Mouse (Mus musculus) cerebellum, postnatal 14 days (tissue): Measurements from ENCODE around the gene Lrmp.
A peak's percentile ranks its signal among the peaks of the same experiment; 100 is the strongest.
"Not testable (repeated sequence)": the region's sequence is repeated elsewhere in the genome, so short reads cannot be mapped to it uniquely, and the experiment has no call there.

Source experiments
- DNase-seq, 2 experiments: peaks; one replicate each; pipeline ENCODE4 v3.0.0; 2021; ENCODE audit warnings: mixed read lengths in 2 of 2

Gene Lrmp

GRCm38 (mm10) chr6:145115476-145116097 is at the start of gene Lrmp:
Lrmp (plus strand) TSS chr6:145115653.
- DNase-seq, result no peak

GRCm38 (mm10) chr6:145066416-145066815 is 49.0 kb upstream of the Lrmp start:
- no peak for DNase-seq

GRCm38 (mm10) chr6:145067679-145068078 is 47.8 kb upstream of the Lrmp start:
- DNase-seq, result no peak

DNA sequence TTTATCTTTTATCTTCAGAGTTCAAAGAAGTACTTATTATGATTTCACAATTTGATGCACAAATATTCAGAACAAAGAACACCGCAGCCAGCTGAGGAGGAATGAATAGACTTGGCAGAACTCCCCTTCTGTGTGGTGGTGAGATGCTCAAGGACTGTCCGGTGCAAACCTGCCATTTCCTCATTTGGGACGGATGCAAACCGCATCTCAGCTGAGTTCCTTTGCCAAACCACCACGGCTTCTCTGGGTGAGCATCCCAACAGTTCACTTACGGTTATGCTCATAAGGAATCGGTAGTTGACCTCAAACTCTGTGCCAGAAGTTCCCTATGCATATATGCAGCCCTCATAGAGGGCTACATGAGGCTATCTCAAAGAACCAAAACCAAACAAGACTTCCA is 46.1 kb upstream of the Lrmp start:
- DNase-seq, result no peak

- no peak for DNase-seq
Observed at GRCm38 (mm10) chr6:145069921-145070320, 45.5 kb upstream of the Lrmp start.

- DNase-seq, result no peak
Observed at GRCm38 (mm10) chr6:145074461-145074860, 41.0 kb upstream of the Lrmp start.

DNA sequence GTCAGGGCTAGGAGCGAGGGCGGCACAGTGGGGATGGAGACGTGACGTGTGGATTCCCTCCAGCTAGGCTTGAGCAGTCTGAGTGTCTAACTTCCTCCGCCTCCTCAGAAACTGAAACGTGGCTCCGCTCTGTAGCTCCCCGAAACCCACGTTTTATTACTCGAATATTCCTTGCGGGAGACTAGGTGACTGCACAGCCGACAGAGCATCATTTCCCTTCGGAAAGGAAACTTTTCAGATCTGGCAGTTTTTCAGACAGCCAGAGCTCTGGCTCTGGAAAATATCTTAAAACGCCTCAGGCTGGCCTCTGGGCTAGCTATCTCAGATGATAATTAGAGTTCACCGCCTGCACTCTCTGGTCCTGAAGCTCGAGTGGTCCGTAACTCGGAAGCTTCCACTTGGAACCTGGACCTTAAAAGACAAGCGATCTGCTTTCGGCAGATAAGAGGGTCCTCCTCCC is 40.3 kb upstream of the Lrmp start:
- DNase-seq, result peak; percentile 18 to 41

DNA sequence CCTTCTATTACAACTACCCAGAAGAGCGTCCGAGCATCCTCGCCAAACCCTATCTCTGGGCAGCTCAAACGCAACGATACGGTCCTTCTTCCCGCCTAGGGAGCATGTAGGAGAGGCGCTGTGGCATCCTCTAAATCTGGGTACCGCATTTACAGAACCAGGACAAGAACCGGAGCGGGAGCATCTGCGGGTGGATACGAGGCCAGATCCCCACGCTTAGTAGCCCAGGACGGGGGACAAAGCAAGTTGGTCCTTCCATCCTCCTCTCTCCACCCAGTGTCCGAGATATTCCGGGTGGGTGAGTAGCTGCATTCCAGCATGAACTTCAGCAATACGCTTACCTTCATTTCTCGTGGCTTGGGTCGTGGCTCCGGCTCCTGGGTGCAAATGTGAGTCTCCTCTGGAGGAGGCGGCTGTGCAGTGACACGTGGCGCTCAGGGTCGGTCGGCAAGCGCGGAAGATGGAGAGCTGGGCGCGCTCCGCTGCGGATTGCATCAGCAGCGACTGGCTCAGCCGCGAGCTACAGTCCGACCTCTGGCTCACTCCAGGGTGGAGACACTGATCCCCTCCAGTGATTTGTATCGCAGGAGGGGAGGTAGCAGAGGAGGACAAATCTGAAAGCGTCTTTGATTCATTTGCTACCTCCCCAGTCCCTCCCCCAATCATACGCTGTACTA is 39.8 kb upstream of the Lrmp start, which contains the start of gene Bcat1:
Gene Bcat1, minus strand, starts transcription at position 637 of the 677 bp plus-strand sequence.
- DNase-seq, result peak; percentile 46 to 49

GRCm38 (mm10) chr6:145076286-145076685 is 39.2 kb upstream of the Lrmp start:
- peak; percentile 53 to 59 for DNase-seq

DNA sequence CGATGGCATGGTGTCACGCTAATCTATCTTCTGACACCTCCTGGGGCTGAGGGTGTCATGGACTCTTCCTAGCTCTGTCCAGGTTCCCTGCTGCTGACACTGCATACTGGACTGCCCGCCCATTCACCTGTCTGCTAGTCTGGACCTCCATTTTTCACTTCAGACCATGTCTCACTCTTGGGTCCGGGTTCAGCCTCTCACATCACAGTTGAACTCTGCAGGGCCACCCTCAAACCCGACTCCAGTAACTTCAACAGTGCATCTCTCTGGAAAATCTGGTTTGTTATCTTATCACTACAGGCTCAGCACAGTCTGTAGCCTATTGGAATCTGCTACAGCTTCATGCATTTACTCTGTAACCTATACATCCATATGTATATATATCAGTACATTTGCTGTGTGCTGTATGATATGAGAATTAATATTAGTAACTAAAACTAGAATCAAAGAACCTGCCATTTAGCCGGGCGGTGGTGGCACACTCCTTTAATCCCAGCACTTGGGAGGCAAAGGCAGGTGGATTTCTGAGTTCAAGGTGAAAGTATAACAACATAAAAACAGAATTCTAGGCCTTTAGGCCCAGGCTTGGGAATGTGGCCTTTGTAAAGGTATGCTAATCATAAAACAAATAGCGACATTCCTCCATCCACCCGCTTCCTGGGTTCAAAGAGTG is 36.2 kb upstream of the Lrmp start:
- DNase-seq, result no peak

GRCm38 (mm10) chr6:145081721-145082120 is 33.7 kb upstream of the Lrmp start:
- DNase-seq, result no peak

- DNase-seq, result no peak
Observed at GRCm38 (mm10) chr6:145084343-145085117, 30.9 kb upstream of the Lrmp start.

DNA sequence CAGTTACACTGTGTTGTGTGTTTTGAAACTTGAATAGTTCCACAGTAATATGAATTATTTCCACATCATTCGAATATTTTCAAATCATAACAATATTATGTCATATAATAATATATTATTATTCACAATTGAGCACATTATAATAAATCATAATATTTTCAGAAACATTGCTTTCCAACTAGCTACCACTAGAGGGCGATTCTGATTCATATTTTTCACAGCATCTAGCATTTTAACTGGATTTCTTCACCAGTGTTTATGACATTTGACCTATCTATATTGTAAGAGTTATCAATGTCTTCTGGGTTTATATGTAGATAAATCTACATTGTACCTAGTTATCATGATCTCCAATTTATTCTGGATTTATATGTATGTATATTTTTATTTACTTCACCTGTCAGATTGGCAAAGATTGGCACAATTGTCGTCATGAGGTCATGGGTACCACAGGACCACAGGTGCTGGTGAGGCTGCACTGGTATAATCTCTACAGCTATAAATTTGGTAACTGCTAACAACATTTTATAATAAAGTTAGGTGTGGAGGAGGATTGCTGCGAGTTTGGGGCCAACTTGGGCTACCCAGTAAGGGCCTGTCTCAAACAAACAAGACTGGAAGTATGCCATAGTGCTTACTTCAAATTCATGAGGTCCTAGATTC is 26.9 kb upstream of the Lrmp start:
- DNase-seq, result peak in 1 of 2 experiments; percentile 38

DNA sequence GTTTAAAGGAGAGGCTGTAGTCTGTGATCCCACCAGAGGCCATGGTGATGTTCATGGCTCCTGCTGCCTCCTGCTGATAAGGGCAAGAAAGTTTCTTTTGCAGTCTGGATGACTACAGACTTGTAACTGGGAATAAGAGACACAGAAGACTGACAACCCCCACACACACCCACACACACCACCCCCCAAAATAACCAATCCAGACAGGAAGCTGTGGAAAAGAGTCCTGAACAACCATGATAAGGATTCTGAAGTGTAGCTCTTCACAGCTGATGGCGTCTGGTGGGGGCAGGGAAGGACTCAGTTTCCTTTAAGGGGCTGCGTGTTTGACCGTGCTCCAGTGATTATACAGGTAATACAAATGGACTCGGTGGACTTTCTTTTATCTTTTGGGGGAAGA is 26.1 kb upstream of the Lrmp start:
- no peak for DNase-seq

DNA sequence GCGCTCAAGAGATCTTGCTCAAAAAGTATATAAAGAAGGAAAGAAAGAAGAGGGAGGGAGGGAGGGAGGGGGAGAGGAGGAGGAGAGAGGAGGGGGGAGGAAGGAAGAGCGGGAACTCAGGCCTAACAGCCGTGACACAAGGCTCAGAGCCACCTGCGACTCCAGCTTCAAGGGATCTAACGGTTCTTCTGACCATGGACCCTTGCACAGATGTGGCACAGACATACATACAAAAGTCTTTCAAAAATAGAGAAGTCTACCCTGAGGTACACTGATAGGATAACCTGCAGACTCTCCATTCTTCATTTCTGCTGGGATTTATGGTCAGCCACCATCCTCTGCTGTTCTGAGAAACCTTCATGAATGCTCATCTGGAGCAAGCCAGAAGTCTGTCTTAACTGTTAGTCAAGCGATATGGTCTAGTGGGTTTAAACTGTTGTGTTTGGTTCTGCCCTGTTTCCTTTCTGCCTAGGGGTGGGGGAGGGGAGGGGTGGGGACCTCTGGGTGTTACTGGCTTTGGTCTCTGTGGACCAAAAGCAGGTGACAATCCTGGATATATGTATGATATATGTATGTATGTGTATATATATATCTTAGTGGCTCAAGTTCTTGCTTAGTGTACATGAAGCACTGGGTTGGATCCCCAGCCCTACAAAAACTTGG is 25.1 kb upstream of the Lrmp start:
- no peak for DNase-seq

DNA sequence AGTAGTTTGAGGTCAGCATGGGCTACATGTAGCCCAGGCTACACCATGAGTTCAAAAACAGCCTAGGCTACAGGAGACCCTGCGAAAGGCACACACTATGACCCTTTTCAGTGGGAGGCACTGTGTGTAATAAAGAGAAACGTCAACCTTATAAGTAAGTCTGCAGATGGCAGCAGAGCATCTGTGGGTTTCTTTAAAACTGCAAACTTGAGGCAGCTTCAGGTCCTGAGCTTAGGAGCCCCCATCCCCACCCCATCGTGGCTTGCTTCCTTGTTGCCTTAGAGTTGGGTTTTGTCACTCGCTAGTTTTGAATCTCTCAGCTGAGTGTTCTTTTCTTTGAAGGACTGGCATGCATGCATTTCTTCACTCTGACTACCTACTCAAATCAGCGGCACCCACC is 24.5 kb upstream of the Lrmp start:
- DNase-seq, result no peak

DNA sequence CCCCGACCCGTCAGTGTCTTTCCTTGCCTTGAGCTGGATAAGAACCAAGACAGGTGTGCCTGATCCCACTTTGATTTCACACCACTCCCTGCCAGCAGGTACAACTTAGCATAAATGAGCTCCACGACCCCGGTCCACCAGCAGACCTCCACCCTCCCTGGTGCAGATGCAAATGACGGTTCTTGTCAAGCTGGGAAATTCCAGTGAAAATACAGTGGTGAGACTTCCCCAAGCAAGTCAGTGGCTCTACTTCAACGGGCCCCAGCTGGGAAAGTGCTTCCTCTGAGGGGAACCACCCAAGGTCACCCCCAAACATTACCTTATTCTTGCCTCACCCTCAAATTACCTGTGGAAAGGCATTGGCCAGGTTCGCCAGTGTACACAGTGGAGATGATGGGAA is 23.5 kb upstream of the Lrmp start:
- DNase-seq, result no peak

DNA sequence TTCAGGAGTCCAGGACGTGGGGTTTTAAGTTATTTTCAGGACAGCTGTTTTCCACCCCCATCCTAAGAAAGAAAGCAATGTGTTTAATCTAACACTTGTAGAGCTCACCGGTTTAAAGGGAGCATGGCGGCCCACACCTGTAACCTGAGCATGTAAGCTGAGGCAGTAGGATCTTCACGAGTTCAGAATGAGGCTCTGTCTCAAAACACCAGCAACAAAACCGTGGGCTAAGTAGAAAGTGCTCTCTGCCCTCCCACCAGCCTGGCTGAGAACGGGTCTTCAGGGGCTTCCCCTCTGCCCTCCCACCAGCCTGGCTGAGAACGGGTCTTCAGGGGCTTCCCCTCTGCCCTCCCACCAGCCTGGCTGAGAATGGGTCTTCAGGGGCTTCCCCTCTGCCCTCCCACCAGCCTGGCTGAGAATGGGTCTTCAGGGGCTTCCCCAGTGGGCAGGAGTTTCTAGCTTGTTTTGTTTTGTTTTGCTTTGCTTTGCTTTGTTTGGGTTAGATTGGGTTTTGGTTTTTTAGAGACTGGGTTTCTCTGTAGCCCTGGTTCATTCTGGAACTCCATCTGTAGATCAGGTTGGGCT is 22.3 kb upstream of the Lrmp start:
- not testable (repeated sequence) for DNase-seq

- no peak for DNase-seq
Observed at GRCm38 (mm10) chr6:145094431-145094830, 21.0 kb upstream of the Lrmp start.

DNA sequence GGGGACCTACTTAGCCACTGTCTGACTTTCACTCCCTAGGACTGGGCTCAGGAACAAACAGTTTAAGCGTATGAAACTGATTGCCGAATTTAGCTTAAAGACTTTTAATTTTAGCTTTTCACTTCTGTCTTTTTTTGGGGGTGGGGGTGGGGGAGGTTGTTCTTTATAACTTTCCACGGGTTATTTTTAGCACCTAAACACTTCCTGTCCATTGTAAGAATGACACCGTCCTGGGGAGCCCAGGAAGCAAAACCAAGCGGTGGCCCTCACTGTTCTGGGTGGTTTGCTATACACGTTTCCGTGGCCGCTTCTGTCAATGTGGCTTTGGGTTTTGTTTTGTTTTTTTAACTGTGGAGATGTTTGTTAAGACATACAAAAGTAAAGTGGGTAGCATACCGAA is 14.5 kb upstream of the Lrmp start:
- no peak for DNase-seq

DNA sequence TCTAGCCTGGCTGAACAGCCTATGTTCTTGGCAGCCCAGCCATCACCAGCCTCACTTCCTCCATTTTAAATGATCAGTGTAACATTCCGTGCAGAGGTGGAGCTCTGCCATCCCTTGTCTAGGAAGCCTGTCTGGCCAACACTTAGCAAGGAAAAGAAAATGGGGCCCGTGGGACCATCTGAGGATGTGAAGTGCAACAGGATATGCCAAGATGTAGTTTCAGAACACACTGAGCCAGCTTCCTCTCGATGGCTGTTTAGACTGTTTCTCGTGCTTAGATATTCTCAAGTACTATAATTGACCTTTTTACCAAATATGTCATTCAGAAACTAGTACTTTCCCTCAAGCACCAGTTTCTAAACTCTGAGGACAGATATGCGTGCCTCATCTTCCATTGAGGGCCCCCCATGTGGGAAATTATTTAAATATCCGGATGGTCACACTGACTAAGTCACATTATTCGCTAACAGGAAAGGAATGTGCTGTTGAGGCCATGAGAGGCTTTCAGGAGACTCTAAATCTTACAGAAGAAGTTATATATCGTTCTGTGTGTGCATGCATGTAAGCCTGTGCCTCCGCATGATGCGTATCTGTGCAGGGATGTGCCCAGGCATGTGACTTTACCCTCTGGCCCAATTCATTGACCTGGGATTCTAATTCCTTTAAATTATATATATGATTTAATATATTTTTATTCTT is 11.1 kb upstream of the Lrmp start:
- DNase-seq, result no peak
